Mouse (Mus musculus) erythroblast, adult 5-6 weeks (primary cell): ENCODE data around the gene Ssxb8. TPM values are rescaled to one million over a fixed set of nuclear protein-coding genes. Genes with fewer than 3 reads are reported as not detected.
"Not testable (repeated sequence)": the region's sequence is repeated elsewhere in the genome, so short reads cannot be mapped to it uniquely, and the experiment has no call there.

Source experiments
- ATAC-seq: replicated peaks from 2 replicates; pipeline ENCODE4 v1.8.0; 2016; ENCODE audit warnings: moderate number of reproducible peaks, mild to moderate bottlenecking, moderate TSS enrichment, inconsistent platforms; ENCODE audit not compliant: poor library complexity, low FRiP score, severe bottlenecking
- total RNA-seq, 2 experiments: library from RNA; stranded (forward) in 1 of 2; stranded (reverse) in 1 of 2; fragments of 150-400 nt in 1 of 2; fragments of 200-764, 138-1000 nt in 1 of 2; gene quantifications; 2 replicates each; pipeline versions ENCODE4 v1.2.3 to v1.2.4; 2015 to 2017; ENCODE audit warnings: low replicate concordance in 2 of 2

Gene Ssxb8
- total RNA-seq (2015; ENCODE audit: low replicate concordance) (not detected in 2 replicates), total RNA-seq (2017; ENCODE audit: low replicate concordance) (not detected in 2 replicates)

GRCm38 (mm10) chrX:8690744-8691143 lies at the start of gene Ssxb8:
TSS of gene Ssxb8 (minus strand) at chrX:8690844.
- not testable (repeated sequence) for ATAC-seq

DNA sequence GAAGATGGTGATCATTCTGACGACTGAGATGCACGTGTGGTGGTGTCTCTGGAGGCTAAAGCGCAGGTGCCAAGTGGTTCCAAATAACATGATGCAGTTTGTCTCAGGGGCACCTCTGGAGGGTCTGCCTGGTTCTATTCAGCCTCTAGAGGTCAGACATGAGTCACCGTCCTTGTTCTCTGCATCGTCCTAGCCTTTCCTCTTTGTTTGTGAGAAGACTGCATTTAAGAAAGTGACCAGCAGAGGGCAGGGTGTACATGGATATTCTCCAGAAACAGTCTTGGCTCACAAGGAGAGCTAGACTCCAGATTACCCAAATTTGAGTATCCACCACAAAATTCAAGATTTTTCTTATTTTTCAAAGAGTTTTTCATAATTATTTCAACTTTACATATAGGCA lies 42.3 kb upstream of the Ssxb8 start:
- no peak for ATAC-seq

GRCm38 (mm10) chrX:8663085-8663484 lies 27.6 kb downstream of the Ssxb8 start:
- ATAC-seq: no peak

Other genes with a start within 250 kb of the Ssxb8 start
- gene Ssxb2, start 229.1 kb downstream of the Ssxb8 start, total RNA-seq (2015; ENCODE audit: low replicate concordance): not detected in 2 replicates
- not detected in 2 replicates for gene Ssxb2, start 229.1 kb downstream of the Ssxb8 start, total RNA-seq (2017; ENCODE audit: low replicate concordance)
- not detected in 2 replicates for gene Gm14459, start 165.9 kb downstream of the Ssxb8 start, total RNA-seq (2015; ENCODE audit: low replicate concordance)
- not detected in 2 replicates for gene Gm14459, start 165.9 kb downstream of the Ssxb8 start, total RNA-seq (2017; ENCODE audit: low replicate concordance)
- not detected in 2 replicates for gene Ssxb6, start 142.6 kb downstream of the Ssxb8 start, total RNA-seq (2015; ENCODE audit: low replicate concordance)
- gene Ssxb6, start 142.6 kb downstream of the Ssxb8 start, total RNA-seq (2017; ENCODE audit: low replicate concordance): not detected in 2 replicates
- gene Ssxb3, start 99.0 kb downstream of the Ssxb8 start, total RNA-seq (2015; ENCODE audit: low replicate concordance): not detected in 2 replicates
- gene Ssxb3, start 99.0 kb downstream of the Ssxb8 start, total RNA-seq (2017; ENCODE audit: low replicate concordance): not detected in 2 replicates
- not detected in 2 replicates for gene Ssx9, start 57.6 kb upstream of the Ssxb8 start, total RNA-seq (2015; ENCODE audit: low replicate concordance)
- not detected in 2 replicates for gene Ssx9, start 57.6 kb upstream of the Ssxb8 start, total RNA-seq (2017; ENCODE audit: low replicate concordance)
- gene Ssxb5, start 112.8 kb upstream of the Ssxb8 start, total RNA-seq (2015; ENCODE audit: low replicate concordance): not detected in 2 replicates
- gene Ssxb5, start 112.8 kb upstream of the Ssxb8 start, total RNA-seq (2017; ENCODE audit: low replicate concordance): not detected in 2 replicates
- gene Gm6592, start 153.2 kb upstream of the Ssxb8 start, total RNA-seq (2015; ENCODE audit: low replicate concordance): not detected in 2 replicates
- gene Gm6592, start 153.2 kb upstream of the Ssxb8 start, total RNA-seq (2017; ENCODE audit: low replicate concordance): not detected in 2 replicates
- not detected in 2 replicates for gene Gm5751, start 183.4 kb upstream of the Ssxb8 start, total RNA-seq (2015; ENCODE audit: low replicate concordance)
- not detected in 2 replicates for gene Gm5751, start 183.4 kb upstream of the Ssxb8 start, total RNA-seq (2017; ENCODE audit: low replicate concordance)
- not detected in 2 replicates for gene B630019K06Rik, start 201.5 kb upstream of the Ssxb8 start, total RNA-seq (2015; ENCODE audit: low replicate concordance)
- not detected in 2 replicates for gene B630019K06Rik, start 201.5 kb upstream of the Ssxb8 start, total RNA-seq (2017; ENCODE audit: low replicate concordance)